Mouse (Mus musculus) gastrocnemius, postnatal 36 days (tissue): ENCODE measurements at regions not wholly inside any gene's neighbourhood (a gene's known extent, or its start where the extent isn't known, plus 50 kb on each side); places are given as distances from the start of the nearest gene placed in this dataset.

Source experiments
- DNase-seq, 2 experiments: peaks; one replicate each; pipeline ENCODE4 v3.0.0; 2022
- intact Hi-C: fragments of 180-260 bp; cut with DNase I; formaldehyde crosslinking; loops from one replicate; pipeline ENCODE4 v1.15.1; 2025

DNA sequence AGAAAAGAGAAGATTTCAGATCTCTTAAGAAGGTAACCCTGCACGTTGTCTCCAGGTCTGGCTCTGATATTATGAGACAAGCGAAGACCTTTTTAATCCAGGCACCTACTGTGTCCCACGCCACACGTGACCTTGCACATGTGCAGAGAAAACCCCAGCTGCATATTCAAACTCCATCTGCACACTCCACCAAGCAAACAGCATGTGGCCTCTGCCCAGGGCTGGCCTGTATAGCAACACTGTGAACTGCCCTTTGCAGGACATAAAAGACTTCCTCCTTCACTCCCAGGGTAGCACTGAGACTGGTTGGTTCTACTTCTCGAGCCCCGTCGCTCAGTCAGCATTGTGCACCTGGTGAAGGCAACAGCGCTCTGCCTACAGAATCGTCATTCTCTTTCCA lies 119.0 kb downstream of the Slc38a6 start:
- intact Hi-C loops: loop anchor here (5.0 kb wide), 1 partner anchor 358 kb away; no protein-coding TSS in a partner anchor
- DNase-seq: no peak

DNA sequence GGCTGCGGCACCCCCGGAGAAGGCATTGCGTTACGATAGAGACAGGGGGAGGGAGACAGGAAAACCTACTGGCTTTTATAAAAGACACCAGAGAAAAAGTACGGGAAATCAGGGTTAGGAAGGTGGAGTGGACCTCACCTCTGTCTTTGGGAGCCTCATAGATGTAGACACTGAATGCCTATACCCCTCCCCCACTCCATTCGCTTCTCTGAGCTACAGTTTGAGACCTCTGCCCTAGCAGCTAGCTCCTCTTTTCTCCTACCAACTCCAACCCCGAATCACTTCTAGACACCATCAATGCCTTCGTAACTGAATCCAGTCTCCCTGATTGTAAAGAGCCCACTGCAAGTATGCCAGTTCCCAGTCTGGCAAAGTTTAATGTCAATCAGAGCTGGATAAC lies 118.5 kb downstream of the Slc38a6 start:
- intact Hi-C loops: loop anchor here (5.0 kb wide), 1 partner anchor 358 kb away; no protein-coding TSS in a partner anchor
- no peak for DNase-seq

DNA sequence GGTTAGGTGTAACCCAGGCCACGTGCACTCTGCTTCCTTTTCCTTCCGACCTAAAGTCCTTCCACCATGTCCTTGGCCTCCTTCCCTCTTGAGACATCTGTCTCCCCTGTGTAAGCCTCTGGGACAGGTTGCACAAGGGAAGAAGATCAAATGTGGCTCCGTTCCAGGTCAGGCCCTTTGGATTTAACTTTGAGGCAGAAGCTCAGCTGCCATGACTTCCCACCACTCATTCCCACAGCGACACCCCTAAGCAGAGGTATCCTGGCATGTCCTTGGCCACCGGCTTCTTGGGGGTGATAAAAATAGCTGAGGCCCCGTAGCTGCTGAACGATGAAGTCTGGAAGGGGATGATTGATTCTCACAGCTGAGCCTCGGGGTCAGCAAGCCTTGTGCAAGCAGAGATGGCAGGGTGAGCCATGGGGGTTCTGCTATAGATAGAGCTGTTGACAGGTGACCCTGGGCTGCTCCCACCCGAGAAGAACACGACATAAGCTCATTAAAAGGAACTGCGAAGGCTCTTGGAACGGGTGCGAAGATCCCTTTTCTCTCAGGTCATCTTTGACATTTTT lies 117.4 kb downstream of the Slc38a6 start:
- intact Hi-C loops: no loop called here

More for the DNA sequence above, 117.4 kb downstream of the Slc38a6 start:
- DNase-seq: peak in 1 of 2 experiments; percentile 38
